Mouse (Mus musculus): ENCODE results near the gene Mrps18b.
A peak's percentile ranks its signal among the peaks of the same experiment; 100 is the strongest.
"Not testable (repeated sequence)": the region's sequence is repeated elsewhere in the genome, so short reads cannot be mapped to it uniquely, and the experiment has no call there.

Mrps18b gene

DNA sequence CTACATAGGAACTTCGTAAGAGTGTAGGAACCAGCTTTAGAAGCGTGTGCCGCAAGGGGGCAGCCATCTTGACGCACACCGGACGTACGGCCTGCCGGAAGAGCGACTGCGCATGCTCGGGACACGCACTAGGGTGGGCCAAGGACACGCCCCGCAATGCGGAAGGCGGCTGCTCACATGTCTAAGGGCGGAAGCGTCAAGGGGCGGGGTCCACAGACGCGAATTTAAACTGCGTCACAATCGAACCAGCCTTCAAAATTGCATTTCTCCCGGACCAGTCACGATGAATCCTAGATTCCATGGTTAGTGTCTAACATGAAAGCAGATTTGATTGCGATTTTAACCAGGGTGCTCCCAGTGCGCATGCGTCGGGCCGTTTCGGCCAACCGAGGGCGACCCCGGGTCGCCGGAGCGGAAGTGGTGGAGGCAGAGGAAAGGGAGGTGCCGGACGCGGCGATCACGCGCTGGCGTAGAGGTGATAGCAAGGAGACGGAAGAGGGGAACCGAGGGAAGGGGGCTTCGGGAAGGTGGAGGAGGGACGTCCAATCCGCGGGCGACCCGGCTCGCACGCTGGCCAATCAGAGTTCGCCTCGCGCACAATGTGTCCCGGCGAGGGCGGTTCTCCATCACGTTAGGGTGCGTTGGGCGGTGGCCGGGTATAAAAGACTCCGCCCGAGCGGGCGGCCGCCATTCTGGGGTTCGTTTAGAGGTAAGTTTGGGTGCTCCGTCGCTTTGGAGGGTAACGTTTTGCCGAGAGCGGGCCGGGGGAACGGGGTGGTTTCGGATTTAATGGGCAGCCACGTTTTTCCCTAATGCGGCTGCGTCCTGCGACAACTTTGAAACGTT lies at the start of gene Mrps18b, which contains the start of gene Ppp1r10:
Mrps18b (minus strand) TSS at position 93 of the 846 bp plus-strand sequence.
Ppp1r10 (plus strand) TSS at position 138 of the 846 bp plus-strand sequence.
- DNase-seq = peak; percentile 100

DNA sequence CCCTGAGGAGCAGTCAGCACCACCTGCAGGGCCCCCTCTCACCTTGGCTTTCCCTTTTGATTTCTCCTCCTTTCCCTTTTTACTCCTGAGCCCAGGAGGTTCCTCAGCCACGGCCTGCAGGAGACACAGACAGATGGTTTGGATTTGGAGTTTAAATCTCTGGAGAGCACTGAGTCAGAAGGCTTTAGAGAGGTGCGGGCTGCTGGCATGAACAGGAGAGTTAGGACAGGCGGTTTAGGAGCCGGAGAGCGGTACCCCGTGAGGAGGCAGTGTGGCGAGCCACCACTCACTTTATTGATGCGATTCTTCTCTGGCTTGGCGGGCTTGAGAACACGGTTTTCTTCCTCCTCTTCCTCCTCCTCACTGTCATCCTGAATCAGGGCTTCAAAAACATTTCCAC lies 47.1 kb upstream of the Mrps18b start:
- no peak for DNase-seq

DNA sequence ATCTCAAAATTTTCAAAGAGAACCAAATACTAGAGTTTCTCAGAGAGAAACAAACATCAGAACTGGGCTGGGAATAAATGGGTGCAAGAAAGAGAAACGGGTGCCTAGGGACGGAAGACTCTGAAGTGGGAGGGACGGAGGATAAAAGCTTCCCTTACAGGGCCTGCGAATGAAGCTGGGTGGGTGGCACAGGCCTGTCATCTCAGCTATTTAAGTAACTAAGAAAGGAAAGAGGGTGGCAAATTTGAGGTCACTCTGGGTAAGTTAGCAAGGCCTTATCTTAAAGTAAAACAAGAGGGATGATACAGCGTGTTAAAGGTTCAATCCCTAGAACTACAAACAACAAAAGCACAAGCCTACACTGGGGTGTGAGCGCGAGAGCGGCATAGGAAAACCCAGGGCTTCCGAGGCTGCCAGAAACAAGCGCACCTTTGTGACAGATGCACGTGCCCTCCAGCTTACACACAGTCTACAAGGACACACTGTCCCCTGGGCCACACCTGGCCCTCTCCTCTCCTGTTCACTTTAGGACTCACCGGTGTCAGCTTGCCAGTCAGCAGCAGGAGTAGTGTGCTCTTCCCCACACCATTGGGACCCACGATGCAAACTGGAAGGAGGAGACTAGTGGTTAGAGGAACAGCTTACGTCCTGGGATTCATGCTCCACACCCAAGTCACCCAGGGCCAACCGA lies 42.5 kb upstream of the Mrps18b start:
- DNase-seq = no peak

DNA sequence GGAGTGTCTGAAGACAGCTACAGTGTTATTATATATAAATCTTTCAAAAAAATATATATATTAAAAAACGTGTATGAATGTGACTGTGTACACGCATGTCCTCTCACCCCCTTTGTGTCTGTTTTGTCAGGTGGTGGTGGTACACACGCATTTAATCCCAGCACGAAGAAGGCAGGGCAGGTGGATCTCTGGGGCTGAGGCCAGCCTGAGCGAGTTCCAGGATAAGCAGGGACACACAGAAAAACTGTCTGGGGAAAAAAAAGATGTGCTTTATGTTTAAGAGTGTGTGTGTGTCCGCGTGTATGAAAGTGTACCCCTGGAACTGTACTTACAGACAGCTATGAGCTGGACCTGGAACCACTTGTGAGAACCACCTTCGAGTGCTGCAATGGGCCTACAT lies 38.5 kb upstream of the Mrps18b start:
- no peak for DNase-seq

DNA sequence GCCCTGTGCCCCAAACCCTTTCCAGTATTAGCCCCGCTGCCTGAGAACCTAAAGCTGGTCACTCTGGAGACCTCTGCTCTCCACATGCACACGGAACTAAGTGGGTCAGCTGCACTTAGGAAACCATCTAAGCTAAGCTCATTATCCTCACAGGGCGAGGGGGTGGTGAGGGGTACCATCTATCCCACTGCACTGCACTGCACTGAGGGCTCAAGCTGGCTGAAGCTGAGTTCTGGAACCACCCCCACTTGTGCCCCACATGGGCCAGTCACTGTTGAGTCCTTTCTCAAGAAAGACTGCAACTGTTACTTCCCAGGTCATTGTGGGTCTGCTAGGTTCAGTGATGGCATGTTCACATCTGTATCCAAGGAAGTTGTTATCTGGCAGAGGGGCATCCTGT lies 36.4 kb upstream of the Mrps18b start:
- DNase-seq = not testable (repeated sequence)

DNA sequence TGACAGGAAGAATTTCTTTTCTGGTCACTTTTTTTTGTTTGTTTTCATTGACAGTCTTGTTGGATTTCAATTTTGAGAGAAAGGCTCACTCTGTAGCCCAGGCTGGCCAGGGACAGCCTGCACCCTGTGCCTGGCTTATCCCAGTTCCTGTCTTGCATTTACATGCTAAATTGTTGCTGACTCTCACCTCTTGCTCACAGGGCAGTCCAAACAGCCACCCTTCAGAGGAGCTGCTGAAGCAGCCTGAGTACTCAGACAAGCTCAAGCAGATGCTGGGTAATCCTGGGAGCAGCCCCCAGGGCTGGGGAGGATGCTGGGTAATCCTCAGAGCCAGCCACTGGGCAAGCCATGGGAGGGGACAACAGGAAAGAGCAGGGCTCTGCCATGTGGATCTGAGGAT lies 34.8 kb upstream of the Mrps18b start:
- DNase-seq = not testable (repeated sequence)

DNA sequence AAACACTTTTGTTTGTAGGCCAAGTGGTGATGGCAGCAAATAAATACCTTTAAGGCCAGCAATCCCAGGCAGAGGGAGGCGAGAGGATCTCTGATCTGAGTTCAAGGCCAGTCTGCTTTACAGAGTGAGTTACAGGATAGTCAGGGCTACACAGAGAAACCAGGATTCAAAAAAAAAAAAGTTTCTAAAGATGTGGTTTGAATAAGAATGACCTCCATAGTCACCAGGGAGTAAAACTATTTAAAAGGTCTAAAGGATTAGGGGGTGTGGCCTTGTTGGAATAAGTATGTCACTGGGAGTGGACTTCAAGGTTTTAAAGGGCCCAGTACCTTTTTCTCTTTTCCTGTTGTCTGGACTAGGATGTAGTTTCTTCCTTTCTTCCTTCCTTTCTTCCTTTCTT lies 23.8 kb upstream of the Mrps18b start:
- no peak for DNase-seq

DNA sequence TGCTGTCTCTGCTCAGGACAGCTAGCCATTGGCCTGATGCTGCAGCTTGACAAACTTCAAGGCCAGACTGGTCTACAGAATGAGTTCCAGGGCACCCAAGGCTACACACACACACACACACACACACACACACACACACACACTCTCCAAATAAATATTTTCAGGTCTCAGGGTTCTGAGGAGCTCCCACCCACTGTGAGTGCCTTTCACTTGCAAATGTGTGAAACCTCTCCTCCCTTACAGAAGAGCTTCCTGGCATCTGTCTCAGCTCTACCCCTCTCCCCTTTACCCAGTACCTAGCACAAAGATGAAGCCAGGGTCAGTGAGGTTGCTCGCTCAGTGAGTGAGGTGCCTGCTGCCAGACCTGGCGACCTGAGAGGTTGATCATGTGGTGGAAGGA lies 22.9 kb upstream of the Mrps18b start:
- no peak for DNase-seq

DNA sequence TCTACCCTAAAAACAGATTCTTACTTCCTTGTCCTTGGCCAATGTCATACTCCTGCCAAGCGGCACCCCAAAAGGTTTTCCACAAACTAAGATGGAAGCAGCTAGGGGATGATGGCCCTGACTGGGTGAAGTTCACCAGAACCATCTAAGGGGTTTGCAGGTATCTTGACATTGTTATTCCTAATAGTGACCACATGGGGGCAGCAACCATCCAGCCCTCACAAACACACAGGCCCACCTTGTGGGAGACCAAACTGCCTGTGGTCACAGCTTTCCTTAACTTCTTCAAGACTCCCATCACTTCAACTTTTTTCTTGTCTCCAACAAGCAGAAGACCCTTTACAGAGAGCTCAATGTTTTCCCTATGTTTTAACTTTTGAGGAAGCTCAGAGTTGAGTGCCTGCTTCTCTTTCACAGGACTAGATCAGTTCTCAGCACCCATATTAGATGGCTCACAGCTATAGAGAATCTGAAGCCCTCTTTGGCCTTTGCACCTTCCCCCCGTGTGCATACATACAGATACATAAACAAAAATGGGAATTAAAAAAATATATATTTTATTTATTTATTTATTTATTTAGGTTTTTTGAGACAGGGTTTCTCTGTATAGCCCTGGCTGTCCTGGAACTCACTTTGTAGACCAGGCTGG lies 21.6 kb upstream of the Mrps18b start:
- no peak for DNase-seq

DNA sequence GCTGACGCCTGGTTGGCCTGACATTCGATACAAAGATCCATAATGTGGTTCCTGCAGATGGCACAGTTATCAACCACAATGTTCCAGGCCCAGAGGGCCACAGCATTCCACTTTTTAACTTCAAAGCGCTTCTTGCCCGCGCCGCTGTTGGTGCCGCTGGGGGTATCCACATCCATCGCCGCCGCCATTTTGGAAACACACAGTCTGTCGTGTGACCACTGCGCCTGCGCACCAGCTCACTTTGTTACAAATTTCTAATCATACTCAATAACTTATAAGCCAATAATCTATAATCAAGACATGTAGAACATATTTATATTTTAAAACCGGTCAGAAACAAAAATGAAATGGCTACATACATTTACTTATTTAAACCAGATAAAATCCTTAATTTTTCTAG lies 19.6 kb upstream of the Mrps18b start:
- not testable (repeated sequence) for DNase-seq

DNA sequence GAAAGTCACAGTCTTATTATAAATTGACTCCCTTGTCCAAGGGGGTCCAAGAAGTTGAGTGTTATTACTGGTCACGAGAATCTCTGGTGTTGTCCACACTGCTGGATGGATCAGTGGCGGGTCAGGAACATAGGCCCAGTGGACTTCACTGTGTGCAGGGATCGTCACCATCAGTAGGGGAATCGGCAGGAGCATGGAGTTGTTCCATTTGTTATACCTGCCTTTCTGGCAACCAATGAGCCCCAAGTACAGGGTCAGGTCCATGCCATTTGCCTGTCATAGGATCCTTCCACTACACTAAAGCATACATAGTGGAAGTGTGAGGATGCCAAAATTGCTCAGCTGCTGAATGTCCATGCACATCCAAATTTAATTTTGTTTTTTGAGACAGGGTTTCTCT lies 16.4 kb upstream of the Mrps18b start:
- no peak for DNase-seq

DNA sequence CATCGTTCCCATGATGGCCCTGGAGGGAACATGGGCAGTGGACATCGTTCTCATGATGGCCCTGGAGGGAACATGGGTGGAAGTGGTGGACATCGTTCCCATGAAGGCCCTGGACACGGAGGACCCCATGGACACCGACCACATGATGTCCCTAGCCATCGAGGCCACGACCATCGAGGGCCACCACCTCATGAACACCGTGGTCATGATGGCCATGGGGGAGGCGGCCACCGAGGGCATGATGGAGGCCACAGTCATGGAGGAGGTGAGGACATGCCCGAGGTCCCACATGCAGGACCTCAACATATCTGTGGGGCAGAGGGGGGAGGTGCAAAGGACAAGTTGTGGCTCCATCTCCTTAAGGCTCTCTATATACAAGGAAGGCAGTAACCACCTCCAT lies 14.4 kb upstream of the Mrps18b start:
- no peak for DNase-seq

DNA sequence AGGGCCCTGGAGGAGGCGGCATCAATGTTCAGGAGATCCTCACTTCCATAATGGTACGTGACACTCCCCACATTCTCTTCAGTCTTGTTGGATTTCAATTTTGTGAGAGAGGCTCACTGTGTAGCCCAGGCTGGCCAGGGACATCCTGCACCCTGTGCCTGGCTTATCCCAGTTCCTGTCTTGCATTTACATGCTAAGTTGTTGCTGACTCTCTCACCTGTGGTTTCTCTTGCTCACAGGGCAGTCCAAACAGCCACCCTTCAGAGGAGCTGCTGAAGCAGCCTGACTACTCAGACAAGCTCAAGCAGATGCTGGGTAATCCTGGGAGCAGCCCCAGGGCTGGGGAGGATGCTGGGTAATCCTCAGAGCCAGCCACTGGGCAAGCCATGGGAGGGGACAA lies 13.3 kb upstream of the Mrps18b start:
- no peak for DNase-seq

DNA sequence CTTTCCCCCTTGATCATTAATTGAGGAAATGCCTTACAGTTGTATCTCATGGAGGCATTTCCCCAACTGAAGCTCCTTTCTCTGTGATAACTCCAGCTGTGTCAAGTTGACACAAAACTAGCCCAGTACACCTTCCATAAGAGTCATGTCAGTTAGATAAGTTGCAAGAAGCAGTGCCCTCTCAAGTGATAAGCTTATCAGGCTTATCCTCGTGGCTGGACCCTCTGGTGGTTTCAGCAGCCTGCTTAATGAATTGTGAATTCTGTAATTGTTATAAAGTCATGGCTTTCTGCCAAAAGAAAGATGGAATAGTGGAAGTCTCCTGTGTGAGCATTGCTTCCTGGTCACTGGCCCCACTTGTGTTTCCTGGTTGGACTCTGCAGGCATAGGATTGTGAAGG lies 11.3 kb upstream of the Mrps18b start:
- no peak for DNase-seq

DNA sequence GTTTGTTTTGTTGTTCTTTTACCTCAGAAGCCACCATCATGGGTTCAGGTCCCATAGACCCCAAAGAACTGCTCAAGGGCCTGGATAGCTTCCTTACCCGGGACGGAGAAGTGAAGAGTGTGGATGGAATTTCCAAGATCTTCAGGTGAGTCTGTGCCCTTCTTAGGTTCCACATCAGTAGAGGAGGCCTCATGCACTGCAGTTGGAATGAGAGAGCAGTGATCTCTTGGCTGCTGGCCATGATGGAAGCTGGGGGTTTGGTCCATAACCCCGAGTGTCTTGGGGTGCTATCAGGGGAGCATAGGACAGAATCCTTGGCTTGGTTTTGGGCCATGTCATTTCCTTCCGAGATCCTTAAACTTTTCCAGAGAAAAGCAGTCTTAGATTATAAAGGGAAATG lies 7.1 kb upstream of the Mrps18b start:
- DNase-seq = no peak

DNA sequence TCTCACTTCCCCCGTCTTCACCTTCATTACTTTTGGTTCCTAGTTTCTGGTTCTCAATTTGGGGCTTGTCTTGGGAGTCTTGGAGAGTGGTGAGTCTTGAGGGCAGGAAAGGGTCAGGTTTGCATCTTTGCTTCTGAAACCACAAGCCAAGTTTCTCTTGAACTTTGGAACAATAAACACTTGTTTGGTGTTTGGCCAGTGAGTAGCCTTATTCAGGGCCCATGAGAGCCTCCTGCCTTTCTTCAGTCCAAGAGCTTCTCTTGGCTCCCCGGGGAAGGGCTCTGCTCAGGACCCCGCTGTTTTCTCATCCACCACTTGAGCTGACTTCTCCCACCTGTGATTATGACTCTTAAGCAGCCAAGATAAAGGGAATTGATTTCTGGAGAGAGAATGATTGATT lies 6.4 kb upstream of the Mrps18b start:
- no peak for DNase-seq

DNA sequence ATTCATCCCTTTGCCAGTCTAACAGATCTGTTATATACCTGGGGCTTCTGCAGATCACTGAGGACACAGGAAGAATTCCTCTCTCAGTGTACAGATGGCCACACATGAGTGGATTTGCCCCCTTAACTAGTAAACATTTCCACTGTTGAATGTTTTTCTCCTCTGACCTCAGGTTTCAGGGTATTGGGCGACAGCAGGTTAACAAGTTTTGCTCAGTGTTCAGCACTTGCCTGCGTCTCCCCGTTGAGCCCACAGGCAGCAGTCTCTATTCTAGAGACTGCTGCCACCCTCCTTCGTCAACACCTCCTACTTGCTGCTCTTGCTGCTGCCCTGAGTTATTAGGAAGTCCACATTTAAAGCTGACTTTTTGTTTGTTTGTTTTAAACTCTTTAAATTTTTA lies 5.5 kb upstream of the Mrps18b start:
- DNase-seq = no peak

DNA sequence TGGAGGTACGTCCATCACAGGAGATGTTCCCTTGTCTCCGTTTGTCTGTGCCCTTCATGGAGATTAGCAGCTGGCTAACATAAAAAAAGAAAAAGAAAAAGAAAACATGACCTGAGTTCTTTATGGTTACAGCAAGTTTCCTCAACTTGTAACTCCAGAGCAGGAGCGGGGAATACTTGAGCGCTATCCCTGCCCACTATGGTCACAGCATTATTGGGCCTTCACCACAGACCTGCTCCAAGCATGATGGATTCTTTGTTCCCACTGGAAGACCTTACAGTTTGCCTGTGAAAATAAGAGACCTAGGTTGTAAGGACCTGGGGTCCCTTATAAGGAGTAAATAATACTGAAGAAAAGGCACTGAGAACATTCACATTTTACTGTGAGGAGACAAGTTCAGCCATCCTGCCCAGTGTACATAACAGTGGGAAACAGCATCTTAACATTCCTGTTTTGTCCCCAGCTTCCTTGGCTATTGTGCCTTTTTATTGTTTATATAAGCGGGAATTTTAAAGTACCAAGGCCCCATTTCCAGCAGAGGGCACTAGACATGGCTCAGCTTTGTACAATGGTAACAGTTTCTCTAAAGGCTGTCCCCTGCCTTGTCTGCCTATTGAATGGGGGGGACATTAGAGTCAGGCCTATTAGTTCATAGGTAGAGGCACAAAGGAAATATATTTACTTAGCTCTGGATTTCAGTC lies 4.8 kb upstream of the Mrps18b start:
- DNase-seq = no peak

DNA sequence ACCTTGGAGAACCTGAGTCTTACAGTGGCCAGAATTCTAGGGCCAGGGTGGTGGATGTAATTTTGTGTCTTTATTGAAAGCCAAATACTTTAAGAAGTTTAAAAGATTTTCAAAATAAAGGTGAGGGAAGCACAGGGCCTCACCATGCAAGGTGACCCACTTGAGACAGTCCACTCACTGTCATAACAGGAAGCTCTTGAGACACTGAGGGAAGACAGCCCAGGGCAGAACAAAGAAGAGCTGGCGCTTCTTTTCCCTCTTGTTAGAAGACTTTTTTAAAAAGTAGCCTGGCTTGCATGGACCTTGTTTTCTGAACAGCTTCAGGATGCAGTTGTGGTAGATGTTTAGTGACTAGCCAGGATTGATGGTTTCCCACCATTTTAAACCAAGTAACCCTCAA lies 4.2 kb upstream of the Mrps18b start:
- DNase-seq = no peak

DNA sequence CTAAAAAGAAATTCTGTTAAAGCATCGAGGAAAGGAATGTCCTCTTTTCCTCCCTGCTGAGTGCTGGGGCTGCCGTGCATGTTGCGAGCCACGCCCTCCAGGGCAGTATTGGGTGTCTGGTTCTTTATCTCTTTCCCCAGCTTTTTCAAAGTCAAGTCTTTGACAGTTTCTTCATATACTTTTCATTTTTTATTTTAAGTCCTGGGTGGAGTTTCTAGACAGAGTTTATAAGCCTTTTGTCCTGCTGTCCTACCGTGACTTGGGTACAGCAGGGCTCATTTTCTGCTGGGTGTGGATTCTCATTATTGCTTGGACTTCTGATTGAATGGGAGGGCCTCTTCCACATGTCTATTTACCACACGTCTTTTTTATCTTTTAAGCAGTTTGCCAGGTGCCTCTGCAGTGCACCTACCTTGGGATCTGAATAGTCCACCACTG lies 3.7 kb upstream of the Mrps18b start:
- no peak for DNase-seq

DNA sequence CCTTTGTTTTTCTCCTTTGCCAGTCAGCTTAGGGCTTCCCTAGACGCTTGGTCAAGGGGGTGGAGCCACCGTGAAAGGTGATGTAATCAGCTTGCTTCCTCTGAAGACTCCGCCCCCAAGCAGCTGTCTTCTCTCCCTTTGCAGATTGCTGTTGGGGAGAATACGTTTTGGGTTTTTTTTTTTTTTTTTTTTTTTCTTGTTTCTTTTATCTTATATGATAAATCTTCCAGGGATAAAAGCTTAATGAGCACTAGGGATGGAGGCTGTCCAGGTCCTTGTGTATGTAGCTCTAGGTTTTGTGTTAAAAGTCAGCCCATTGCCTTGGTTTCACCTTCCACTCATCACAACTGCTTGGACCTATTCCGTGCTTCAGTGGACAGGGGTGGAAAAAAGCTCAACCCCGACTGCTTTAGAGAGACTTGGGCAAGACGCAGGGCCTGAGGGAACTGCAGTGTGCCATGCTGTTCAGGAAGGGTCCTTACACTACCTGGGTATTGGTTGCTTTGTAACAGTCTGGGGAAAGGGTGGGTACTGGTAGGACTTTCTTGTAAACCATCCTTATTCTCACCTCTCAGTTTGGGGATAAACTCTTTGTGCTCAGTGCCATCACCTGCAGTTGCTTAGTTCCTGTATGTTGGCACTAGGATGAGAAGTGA lies 3.0 kb upstream of the Mrps18b start:
- peak; percentile 97 for DNase-seq

DNA sequence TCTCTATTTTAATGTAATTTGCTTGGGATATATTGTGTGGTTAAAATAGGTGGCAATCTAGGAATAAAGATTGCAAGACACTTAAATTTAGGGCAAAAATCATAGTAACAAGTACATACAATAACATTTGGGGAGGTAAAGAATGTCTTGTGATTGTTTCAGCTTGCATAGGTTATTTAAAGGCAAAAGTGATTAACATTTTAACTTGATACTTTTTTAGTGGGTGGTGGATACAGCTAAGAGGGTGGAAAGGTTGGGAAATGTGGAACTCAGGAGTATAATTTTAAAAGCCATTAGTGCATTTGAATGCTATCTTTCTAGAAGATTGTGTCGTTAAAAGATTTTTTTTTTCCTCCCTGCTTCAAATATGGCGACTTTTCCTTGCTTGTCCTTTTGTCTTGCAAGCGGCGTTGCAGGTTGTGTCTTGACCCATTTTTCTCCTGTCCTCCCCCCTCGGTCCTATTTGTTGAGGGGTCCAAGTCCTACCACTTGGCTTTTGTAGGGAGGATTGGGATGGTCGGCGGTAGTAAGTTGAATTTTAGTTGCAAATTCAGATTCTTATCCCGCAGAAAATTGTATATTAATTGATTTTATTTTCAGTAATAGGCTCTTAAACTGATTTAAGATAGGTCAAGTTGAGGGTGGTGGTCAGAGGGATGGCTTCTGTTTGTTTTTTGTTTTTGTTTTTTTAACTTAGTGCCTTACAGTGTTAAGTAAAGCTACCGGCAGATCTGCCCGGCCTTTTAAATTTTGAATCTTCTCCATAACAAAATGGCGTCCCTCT lies 2.3 kb upstream of the Mrps18b start:
- peak; percentile 72 for DNase-seq

All from cerebellum, adult 11-12 months (tissue).